In the genomic region with DNA sequence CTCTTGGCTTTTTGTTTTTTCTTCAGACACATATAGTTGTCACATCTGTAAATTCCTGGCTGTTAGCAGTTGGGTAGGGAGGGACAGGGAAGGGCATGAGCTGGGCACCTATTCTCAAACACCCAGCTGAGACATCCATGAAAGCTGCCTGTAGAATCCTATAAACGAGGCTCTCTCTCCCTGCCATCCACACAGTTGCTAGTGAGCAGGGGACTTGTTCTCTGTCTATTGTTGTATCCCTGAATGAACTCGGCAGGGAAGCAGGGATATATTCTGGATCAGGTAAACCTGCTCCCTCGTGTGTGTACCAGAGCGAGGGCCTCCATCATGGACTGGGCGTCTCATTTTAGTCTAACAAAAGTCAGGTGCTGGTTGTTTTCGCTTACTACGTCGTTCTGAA, we compare ENCODE assay signal across 13 mouse cellular contexts.
DNase-seq lines count a peak whose midpoint lies in the region; ATAC-seq and TF ChIP-seq lines count a peak whose summit lies in the region.
"Had no signal": no experiment of that assay in that cellular context is flagged by ENCODE, and none has a peak within 500 bp of the region (broad histone marks: within the 10 kb centered on the region; RNA-seq: fewer than 3 reads in every experiment).

No protein-coding gene starts in this region.

- H3K4me1 ChIP-seq in heart, postnatal 0 days (ENCODE audit: control insufficient read depth, insufficient read depth): no peaks in the 10 kb centered on the region
- peaks cover 33% of the 10 kb centered on the region for H3K4me1 ChIP-seq in embryonic facial prominence, embryonic 12.5 days
- H3K4me1 ChIP-seq in limb, embryonic 12.5 days (replicated peaks): peaks cover 39% of the 10 kb centered on the region

- no peak overlapping the region for H3K9ac ChIP-seq in heart, postnatal 0 days (replicated peaks; ENCODE audit: low read depth, low read length)
- H3K9ac ChIP-seq in embryonic facial prominence, embryonic 12.5 days: no peak overlapping the region
- H3K9ac ChIP-seq in limb, embryonic 12.5 days (replicated peaks): no peak overlapping the region

- no peak overlapping the region for H3K4me3 ChIP-seq in heart, postnatal 0 days (ENCODE audit: low read depth, low read length)
- no peak overlapping the region for H3K4me3 ChIP-seq in embryonic facial prominence, embryonic 12.5 days
- H3K4me3 ChIP-seq in limb, embryonic 12.5 days (replicated peaks): no peak overlapping the region

- H3K9me3 ChIP-seq in heart, postnatal 0 days (replicated peaks; ENCODE audit: control insufficient read depth, low read length): no peaks in the 10 kb centered on the region
- no peaks in the 10 kb centered on the region for H3K9me3 ChIP-seq in embryonic facial prominence, embryonic 12.5 days
- H3K9me3 ChIP-seq in limb, embryonic 12.5 days: no peaks in the 10 kb centered on the region

- ATAC-seq in heart, postnatal 0 days (ENCODE audit: insufficient read depth, low read depth): no peak
- no peak for ATAC-seq in embryonic facial prominence, embryonic 12.5 days (ENCODE audit: insufficient number of reproducible peaks, insufficient read depth, low FRiP score, low TSS enrichment)
- no peak for ATAC-seq in limb, embryonic 12.5 days (ENCODE audit: insufficient number of reproducible peaks, insufficient read depth, low FRiP score, low TSS enrichment, low read depth)
- no peak for ATAC-seq in CD4-positive, CD25-positive, alpha-beta regulatory T cell, adult 4 months

- TF ChIP-seq EP300 in heart, postnatal 0 days (IDR thresholded peaks at IDR 0.05; ENCODE audit: low read depth): no peak

- DNase-seq in heart, postnatal 0 days (ENCODE audit: low spot score): no peak
- no peak for DNase-seq in heart, adult 8-10 months (ENCODE audit: low spot score)
- DNase-seq in Muller cell, postnatal 12 days (ENCODE audit: inconsistent ontology term): peak; percentile 17
- DNase-seq in kidney, postnatal 10 days: no peak
- no peak for DNase-seq in cerebellum, adult 11-12 months
- DNase-seq: adrenal gland, adult 2 months; kidney, adult 11 months; spleen, adult 18-20 months; thymus, adult 2 months had no signal

- TF ChIP-seq CTCF in heart, postnatal 0 days (IDR thresholded peaks at IDR 0.05; ENCODE audit: low read depth): no peak

- H3K4me2 ChIP-seq in heart, postnatal 0 days (ENCODE audit: low read depth, low read length): no peak overlapping the region
- H3K4me2 ChIP-seq in embryonic facial prominence, embryonic 12.5 days (replicated peaks): no peak overlapping the region
- H3K4me2 ChIP-seq in limb, embryonic 12.5 days: no peak overlapping the region

- 86% methylated on average over 8 of the region's 8 CpGs for WGBS in heart, postnatal 0 days
- 58% methylated on average over 8 of the region's 8 CpGs for WGBS in embryonic facial prominence, embryonic 12.5 days
- 67% methylated on average over 8 of the region's 8 CpGs for WGBS in limb, embryonic 12.5 days

- no peaks in the 10 kb centered on the region for H3K36me3 ChIP-seq in heart, postnatal 0 days (replicated peaks; ENCODE audit: control insufficient read depth, insufficient read depth, low read length)
- no peaks in the 10 kb centered on the region for H3K36me3 ChIP-seq in embryonic facial prominence, embryonic 12.5 days
- H3K36me3 ChIP-seq in limb, embryonic 12.5 days: no peaks in the 10 kb centered on the region

- peak overlapping the region; percentile 46; the same call in 1 of the 2 replicates for H3K27ac ChIP-seq in heart, postnatal 0 days (ENCODE audit: low read depth)
- peak overlapping the region; percentile 73 for H3K27ac ChIP-seq in embryonic facial prominence, embryonic 12.5 days
- H3K27ac ChIP-seq in limb, embryonic 12.5 days: peak overlapping the region; percentile 85

- H3K27me3 ChIP-seq in heart, postnatal 0 days (ENCODE audit: control insufficient read depth, insufficient read depth, low read length): no peaks in the 10 kb centered on the region
- H3K27me3 ChIP-seq in embryonic facial prominence, embryonic 12.5 days: no peaks in the 10 kb centered on the region
- H3K27me3 ChIP-seq in limb, embryonic 12.5 days: no peaks in the 10 kb centered on the region
- H3K27me3 ChIP-seq: CH12.LX had no signal
